Mouse (Mus musculus) cerebellum, adult (tissue): ENCODE results near the gene Rfx3.

Experiments
- ATAC-seq: cut with Nextera tagmentation; 2 replicates; pipeline ENCODE4 v1.9.2; 2017; ENCODE audit warnings: mild to moderate bottlenecking, moderate library complexity, mixed read lengths; ENCODE audit not compliant: insufficient number of reproducible peaks, low FRiP score, low TSS enrichment

Gene Rfx3

DNA sequence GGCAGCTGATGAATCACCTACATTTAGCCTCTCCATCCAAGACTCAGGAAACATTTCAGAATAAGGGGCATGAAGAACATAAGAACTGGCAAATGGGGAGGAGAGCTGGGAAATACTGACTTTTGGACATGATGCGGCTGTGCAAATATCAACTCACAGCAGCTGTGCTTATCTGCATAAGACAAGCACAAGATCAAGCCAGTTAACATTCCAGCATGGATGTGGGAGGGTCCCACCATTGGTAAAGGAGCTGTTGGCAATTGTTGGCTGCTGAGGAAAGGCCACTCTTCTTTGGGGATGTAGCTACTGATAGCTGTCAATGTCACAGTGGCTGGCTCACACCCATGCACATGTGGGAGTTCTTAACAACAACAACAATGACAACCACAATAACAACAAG, 263.7 kb downstream of the Rfx3 start:
- ATAC-seq: no peak

DNA sequence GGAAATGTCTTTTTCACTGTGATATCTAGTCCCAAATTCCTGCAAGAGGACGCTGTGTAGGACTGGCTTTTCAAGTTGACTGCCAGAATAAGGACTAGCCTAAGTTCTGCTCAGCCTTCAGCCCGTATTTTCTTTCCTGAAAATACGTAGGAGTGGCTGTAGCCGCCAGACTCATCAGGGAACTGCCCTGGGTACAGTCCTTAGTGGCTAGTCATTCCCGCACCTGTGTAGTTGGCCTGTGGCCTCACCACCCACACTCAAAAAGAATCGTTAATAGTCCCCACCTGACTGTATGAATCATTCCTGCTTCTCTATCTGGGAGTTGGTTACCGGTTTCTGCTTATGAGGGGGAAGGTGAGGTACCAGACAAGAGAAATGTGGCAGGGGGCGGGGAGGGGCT, 272.1 kb downstream of the Rfx3 start:
- ATAC-seq: no peak

DNA sequence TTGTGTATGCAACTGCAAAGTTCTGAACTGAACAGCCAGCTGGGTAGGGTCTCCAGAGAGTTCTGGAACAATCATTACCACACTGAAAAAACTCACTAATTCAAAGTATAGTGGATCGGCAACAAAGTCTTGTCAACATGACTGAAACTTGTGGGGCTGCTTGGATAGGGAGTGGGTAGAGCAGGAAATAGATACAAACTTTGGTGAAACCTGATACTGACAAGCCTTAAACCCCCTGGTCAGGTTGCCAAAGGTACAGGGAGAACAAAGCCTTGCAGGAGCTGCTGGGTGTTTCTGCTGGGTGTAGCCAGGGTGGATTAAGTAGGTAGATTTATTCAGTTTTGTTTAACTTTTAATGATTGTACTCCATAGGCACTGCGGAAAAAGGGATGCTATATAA, 274.4 kb downstream of the Rfx3 start:
- ATAC-seq: no peak

DNA sequence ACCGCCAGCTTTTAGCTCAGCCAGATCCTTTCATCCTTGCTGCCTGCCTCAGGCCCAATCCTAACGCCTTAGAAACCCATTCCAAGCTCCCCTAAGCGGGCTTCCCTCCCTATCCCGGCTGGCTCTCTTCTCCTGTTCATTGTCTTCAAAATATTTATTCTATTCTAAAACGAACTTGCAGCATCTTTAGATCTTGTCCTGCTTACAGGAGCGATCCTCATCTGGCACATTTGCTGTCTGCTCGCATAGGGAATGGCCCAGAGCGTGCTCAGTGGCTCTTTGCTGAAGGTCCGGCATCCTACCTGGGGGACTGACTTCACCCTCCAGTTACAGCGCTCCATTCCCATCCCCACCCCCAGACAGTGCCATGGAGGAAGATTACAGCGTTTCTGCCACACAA, 292.0 kb downstream of the Rfx3 start:
- ATAC-seq: no peak

DNA sequence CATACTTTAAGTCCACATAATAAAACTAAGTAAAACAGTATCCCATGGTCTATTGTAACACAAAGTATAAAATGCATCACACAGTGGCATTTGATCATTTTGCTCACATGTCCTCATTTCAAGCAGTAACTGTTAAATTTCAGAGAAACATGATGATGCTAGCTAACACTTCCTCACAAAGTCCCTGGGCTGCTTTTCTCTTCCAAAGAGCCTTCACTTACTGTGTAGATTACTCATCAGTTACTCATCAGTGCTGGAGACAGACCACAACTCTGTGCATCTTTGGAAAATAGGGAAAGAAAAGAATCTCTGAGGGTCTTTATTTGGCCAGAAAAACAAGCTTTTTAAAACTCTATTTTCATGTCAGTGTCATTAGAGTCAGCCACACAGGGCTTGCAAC, 294.7 kb downstream of the Rfx3 start:
- ATAC-seq: no peak
